13 mouse cellular contexts compared by ENCODE assay signal in the genomic region with DNA sequence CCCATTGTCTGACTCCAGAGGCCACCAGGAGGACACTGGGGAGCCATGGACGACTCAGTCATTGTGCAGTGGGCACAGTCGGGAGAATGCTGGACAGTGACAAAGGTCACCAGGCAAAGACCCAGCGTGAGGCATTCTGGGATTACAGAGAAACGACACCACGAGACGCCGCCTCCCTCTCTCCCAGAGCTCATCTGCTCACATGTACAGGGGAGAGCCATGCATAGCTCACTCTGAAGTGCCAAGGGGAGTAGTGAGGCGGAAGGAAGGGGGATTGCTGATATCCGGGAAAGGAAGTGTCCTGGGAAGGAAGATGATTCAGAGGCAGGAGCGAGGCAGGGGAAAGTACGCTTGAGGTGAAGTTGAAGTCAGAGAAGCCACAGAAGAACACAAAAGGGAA. TPM values are rescaled to one million over a fixed set of nuclear protein-coding genes. Genes with fewer than 3 reads are reported as not detected.
A peak's percentile ranks its signal among the peaks of the same experiment; 100 is the strongest.
DNase-seq lines count a peak whose midpoint lies in the region; ATAC-seq lines count a peak whose summit lies in the region.
"Had no signal": no experiment of that assay in that cellular context is flagged by ENCODE, and none has a peak within 500 bp of the region (broad histone marks: within the 10 kb centered on the region; RNA-seq: fewer than 3 reads in every experiment).

No protein-coding gene starts in this region.

- 41% methylated on average over 11 of the region's 11 CpGs for WGBS in kidney, embryonic 16.5 days
- WGBS in intestine, embryonic 15.5 days: 42% methylated on average over 11 of the region's 11 CpGs
- WGBS in stomach, embryonic 14.5 days: 52% methylated on average over 11 of the region's 11 CpGs
- WGBS in forebrain, embryonic 12.5 days: 51% methylated on average over 11 of the region's 11 CpGs

- no peaks in the 10 kb centered on the region for H3K4me1 ChIP-seq in kidney, embryonic 16.5 days (ENCODE audit: insufficient read depth, low read length)
- H3K4me1 ChIP-seq in intestine, embryonic 15.5 days (replicated peaks): peaks cover 14% of the 10 kb centered on the region; the same call in 1 of the 2 replicates
- H3K4me1 ChIP-seq in stomach, embryonic 14.5 days (ENCODE audit: control insufficient read depth, insufficient read depth, low read length): no peaks in the 10 kb centered on the region
- no peaks in the 10 kb centered on the region for H3K4me1 ChIP-seq in forebrain, embryonic 12.5 days
- H3K4me1 ChIP-seq: midbrain, embryonic 12.5 days; neural tube, embryonic 13.5 days had no signal

- H3K27ac ChIP-seq in kidney, embryonic 16.5 days (ENCODE audit: low read length): no peak overlapping the region
- no peak overlapping the region for H3K27ac ChIP-seq in intestine, embryonic 15.5 days
- no peak overlapping the region for H3K27ac ChIP-seq in stomach, embryonic 14.5 days (ENCODE audit: low read length)
- no peak overlapping the region for H3K27ac ChIP-seq in forebrain, embryonic 12.5 days
- H3K27ac ChIP-seq: midbrain, embryonic 12.5 days; neural tube, embryonic 13.5 days had no signal

- H3K27me3 ChIP-seq in kidney, embryonic 16.5 days (ENCODE audit: insufficient read depth, low read length): no peaks in the 10 kb centered on the region
- H3K27me3 ChIP-seq in intestine, embryonic 15.5 days (replicated peaks): no peaks in the 10 kb centered on the region
- H3K27me3 ChIP-seq in stomach, embryonic 14.5 days (ENCODE audit: control insufficient read depth, insufficient read depth, low read length): no peaks in the 10 kb centered on the region
- H3K27me3 ChIP-seq in forebrain, embryonic 12.5 days: no peaks in the 10 kb centered on the region
- H3K27me3 ChIP-seq: midbrain, embryonic 12.5 days; neural tube, embryonic 13.5 days had no signal

- no peak overlapping the region for H3K4me3 ChIP-seq in kidney, embryonic 16.5 days (ENCODE audit: low read length)
- no peak overlapping the region for H3K4me3 ChIP-seq in intestine, embryonic 15.5 days (replicated peaks)
- no peak overlapping the region for H3K4me3 ChIP-seq in stomach, embryonic 14.5 days (ENCODE audit: low read depth, low read length)
- H3K4me3 ChIP-seq in forebrain, embryonic 12.5 days (replicated peaks): no peak overlapping the region
- H3K4me3 ChIP-seq: midbrain, embryonic 12.5 days; neural tube, embryonic 13.5 days had no signal

- DNase-seq in kidney, adult 8-10 months: peak; percentile 45 to 61
- DNase-seq in kidney, postnatal 4 days: peak; percentile 16 to 51
- DNase-seq in cerebellum, postnatal 25 days: no peak
- DNase-seq: cerebellum, adult 8-10 months; left cerebral cortex, postnatal 4 days; thymus, postnatal 25 days had no signal

- ATAC-seq in kidney, embryonic 16.5 days (ENCODE audit: low FRiP score, low TSS enrichment): no peak
- ATAC-seq in intestine, embryonic 15.5 days: no peak
- no peak for ATAC-seq in stomach, embryonic 14.5 days (ENCODE audit: insufficient number of reproducible peaks, insufficient read depth, low FRiP score, low read depth)
- no peak for ATAC-seq in forebrain, embryonic 12.5 days (ENCODE audit: low FRiP score)

- H3K9me3 ChIP-seq in kidney, embryonic 16.5 days (ENCODE audit: low read length): no peaks in the 10 kb centered on the region
- no peaks in the 10 kb centered on the region for H3K9me3 ChIP-seq in intestine, embryonic 15.5 days
- H3K9me3 ChIP-seq in stomach, embryonic 14.5 days (ENCODE audit: control insufficient read depth, low read depth, low read length): no peaks in the 10 kb centered on the region
- no peaks in the 10 kb centered on the region for H3K9me3 ChIP-seq in forebrain, embryonic 12.5 days
- H3K9me3 ChIP-seq: G1E; midbrain, embryonic 12.5 days; neural tube, embryonic 13.5 days had no signal

- no peaks in the 10 kb centered on the region for H3K36me3 ChIP-seq in kidney, embryonic 16.5 days (ENCODE audit: insufficient read depth, low read length)
- no peaks in the 10 kb centered on the region for H3K36me3 ChIP-seq in intestine, embryonic 15.5 days
- H3K36me3 ChIP-seq in stomach, embryonic 14.5 days (ENCODE audit: control insufficient read depth, insufficient read depth, low read length): no peaks in the 10 kb centered on the region
- no peaks in the 10 kb centered on the region for H3K36me3 ChIP-seq in forebrain, embryonic 12.5 days (replicated peaks)
- H3K36me3 ChIP-seq: G1E; midbrain, embryonic 12.5 days; neural tube, embryonic 13.5 days had no signal

- H3K4me2 ChIP-seq in kidney, embryonic 16.5 days (replicated peaks; ENCODE audit: low read depth, low read length): no peak overlapping the region
- peak overlapping the region; percentile 3; the same call in 1 of the 2 replicates for H3K4me2 ChIP-seq in intestine, embryonic 15.5 days (replicated peaks)
- H3K4me2 ChIP-seq in stomach, embryonic 14.5 days (replicated peaks; ENCODE audit: low read depth, low read length): 0 out of 2 replicates have a peak overlapping the region, but pooled peaks have one; percentile 14
- no peak overlapping the region for H3K4me2 ChIP-seq in forebrain, embryonic 12.5 days
- H3K4me2 ChIP-seq: midbrain, embryonic 12.5 days; neural tube, embryonic 13.5 days had no signal

- H3K9ac ChIP-seq in kidney, embryonic 16.5 days (replicated peaks; ENCODE audit: low read length): no peak overlapping the region
- no peak overlapping the region for H3K9ac ChIP-seq in intestine, embryonic 15.5 days
- H3K9ac ChIP-seq in stomach, embryonic 14.5 days (replicated peaks; ENCODE audit: low read depth, low read length): no peak overlapping the region
- H3K9ac ChIP-seq in forebrain, embryonic 12.5 days: no peak overlapping the region
- H3K9ac ChIP-seq: midbrain, embryonic 12.5 days; neural tube, embryonic 13.5 days had no signal

RNA-seq across cellular contexts. Expression of a gene that starts 26.9 kb away (rescaled TPM):
- 34.0 and 35.7 TPM in 2 replicates for polyA plus RNA-seq in kidney, embryonic 16.5 days (2015; fragmentation: Nextera tagmentation; extraction: Ambion mirVana)
- polyA plus RNA-seq in intestine, embryonic 15.5 days (2015; fragmentation: Nextera tagmentation; extraction: Ambion mirVana): 25.7 and 26.5 TPM in 2 replicates
- 37.3 and 39.6 TPM in 2 replicates for polyA plus RNA-seq in stomach, embryonic 14.5 days (2014; fragmentation: Nextera tagmentation; extraction: Ambion mirVana)
- polyA plus RNA-seq in forebrain, embryonic 12.5 days (2016; fragmentation: Nextera tagmentation; extraction: Ambion mirVana): 49.4 and 49.8 TPM in 2 replicates

Comparison
In these comparisons a context has a peak if more than half of its experiments do, and no peak if none do; other contexts are left out.
1. DNase-seq: peak in kidney, adult 8-10 months (2 of 2) and kidney, postnatal 4 days (2 of 2); none in cerebellum, postnatal 25 days (0 of 2).
2. H3K4me2 ChIP-seq: peak in intestine, embryonic 15.5 days (single experiment) and stomach, embryonic 14.5 days (single experiment); none in kidney, embryonic 16.5 days (single experiment) and forebrain, embryonic 12.5 days (single experiment).